Mouse (Mus musculus) embryonic fibroblast, embryonic 13.5 days (primary cell): ENCODE data around the gene Crip1.
"Not testable (repeated sequence)": the region's sequence is repeated elsewhere in the genome, so short reads cannot be mapped to it uniquely, and the experiment has no call there.

Experiments used
- CTCF ChIP-seq: IDR thresholded peaks from 2 replicates; pipeline ENCODE4 v1.5.1; 2011; ENCODE audit warnings: mild to moderate bottlenecking, control low read depth, low read length, moderate library complexity, borderline replicate concordance; ENCODE audit not compliant: insufficient read depth
- POLR2A ChIP-seq: IDR thresholded peaks from 2 replicates; pipeline ENCODE4 v1.6.1; 2011; ENCODE audit warnings: low read depth, mild to moderate bottlenecking, control low read depth, low read length, moderate library complexity

DNA sequence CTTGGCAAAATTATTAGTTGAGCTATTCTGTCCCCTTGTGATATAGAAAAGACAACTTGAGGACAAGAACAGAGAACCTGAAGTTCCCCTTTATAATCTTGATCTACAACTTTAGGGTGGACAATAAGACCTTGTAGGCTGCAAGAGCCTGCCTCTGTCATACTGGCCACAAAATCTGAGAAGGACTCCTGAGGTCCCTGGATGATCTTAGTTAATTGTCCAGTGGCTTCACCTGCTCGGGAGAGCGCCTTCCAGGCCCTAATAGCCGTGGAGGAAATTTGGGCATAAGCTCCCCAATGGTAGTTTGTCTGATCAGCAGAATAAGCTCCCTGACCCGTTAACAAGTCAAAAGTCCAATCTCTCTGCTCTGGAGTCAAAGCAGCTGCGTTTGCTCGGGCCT lies 53.0 kb downstream of the Crip1 start:
- TF ChIP-seq POLR2A, CTCF: not testable (repeated sequence)
